22 mouse cellular contexts compared by ENCODE assay signal in the genomic region with DNA sequence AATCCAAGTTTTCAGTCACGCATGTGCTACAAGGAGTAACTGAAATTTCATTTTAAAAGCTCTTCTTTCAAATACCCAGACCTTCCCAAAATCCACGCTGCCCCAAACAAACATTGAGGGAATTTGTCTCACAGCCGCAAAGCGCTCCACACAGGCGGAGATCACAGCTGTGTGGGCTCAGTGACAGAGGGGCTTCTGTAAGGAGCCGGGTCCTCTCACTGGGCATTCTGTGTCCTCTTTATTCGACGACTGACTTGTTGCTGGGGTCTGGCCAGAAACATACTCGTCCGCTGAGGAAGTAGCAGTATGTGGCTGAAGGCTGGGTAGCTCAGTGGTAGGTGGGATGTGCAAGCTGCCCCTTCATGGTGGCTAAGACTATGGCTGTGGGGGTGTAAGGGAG.
DNase-seq lines count a peak whose midpoint lies in the region; ATAC-seq and TF ChIP-seq lines count a peak whose summit lies in the region.
"Had no signal": no experiment of that assay in that cellular context is flagged by ENCODE, and none has a peak within 500 bp of the region (broad histone marks: within the 10 kb centered on the region; RNA-seq: fewer than 3 reads in every experiment).

No protein-coding gene starts in this region.

- 61% methylated on average over 10 of the region's 10 CpGs for WGBS in embryonic facial prominence, embryonic 14.5 days
- 77% methylated on average over 10 of the region's 10 CpGs for WGBS in embryonic facial prominence, embryonic 10.5 days
- WGBS in hindbrain, postnatal 0 days, result 52% methylated on average over 10 of the region's 10 CpGs
- 78% methylated on average over 10 of the region's 10 CpGs for WGBS in hindbrain, embryonic 14.5 days
- 78% methylated on average over 10 of the region's 10 CpGs for whole genome bisulfite sequencing in midbrain, postnatal 0 days
- WGBS in midbrain, embryonic 14.5 days, result 84% methylated on average over 10 of the region's 10 CpGs

- no peak overlapping the region for H3K4me3 ChIP-seq in embryonic facial prominence, embryonic 14.5 days (ENCODE audit: low read depth, low read length)
- no peak overlapping the region for H3K4me3 ChIP-seq in embryonic facial prominence, embryonic 10.5 days
- H3K4me3 ChIP-seq in hindbrain, postnatal 0 days (ENCODE audit: low read length), result no peak overlapping the region
- no peak overlapping the region for H3K4me3 ChIP-seq in hindbrain, embryonic 14.5 days (replicated peaks; ENCODE audit: low read length)
- no peak overlapping the region for H3K4me3 ChIP-seq in midbrain, postnatal 0 days (ENCODE audit: low read depth, low read length)
- H3K4me3 ChIP-seq in midbrain, embryonic 14.5 days (replicated peaks; ENCODE audit: low read depth, low read length), result no peak overlapping the region
- H3K4me3 ChIP-seq: embryonic facial prominence, embryonic 13.5 days; forebrain, embryonic 13.5 days had no signal

- H3K4me1 ChIP-seq in embryonic facial prominence, embryonic 14.5 days (ENCODE audit: control insufficient read depth, insufficient read depth, low read length), result no peaks in the 10 kb centered on the region
- peaks cover 15% of the 10 kb centered on the region for H3K4me1 ChIP-seq in embryonic facial prominence, embryonic 10.5 days
- H3K4me1 ChIP-seq in hindbrain, postnatal 0 days (ENCODE audit: insufficient read depth, low read length), result no peaks in the 10 kb centered on the region
- H3K4me1 ChIP-seq in hindbrain, embryonic 14.5 days (replicated peaks; ENCODE audit: control insufficient read depth, insufficient read depth, low read length), result 0 out of 2 replicates have a peak, but pooled peaks cover 6% of the 10 kb centered on the region
- H3K4me1 ChIP-seq in midbrain, postnatal 0 days (ENCODE audit: insufficient read depth, low read length), result 0 out of 2 replicates have a peak, but pooled peaks cover 3% of the 10 kb centered on the region
- H3K4me1 ChIP-seq in midbrain, embryonic 14.5 days (ENCODE audit: control insufficient read depth, insufficient read depth, low read length), result peaks cover 7% of the 10 kb centered on the region; the same call in 1 of the 2 replicates

- H3K9me3 ChIP-seq in embryonic facial prominence, embryonic 14.5 days (ENCODE audit: control insufficient read depth, low read length), result no peaks in the 10 kb centered on the region
- no peaks in the 10 kb centered on the region for H3K9me3 ChIP-seq in embryonic facial prominence, embryonic 10.5 days
- H3K9me3 ChIP-seq in hindbrain, postnatal 0 days (ENCODE audit: low read length), result no peaks in the 10 kb centered on the region
- no peaks in the 10 kb centered on the region for H3K9me3 ChIP-seq in hindbrain, embryonic 14.5 days (ENCODE audit: control insufficient read depth, low read length)
- no peaks in the 10 kb centered on the region for H3K9me3 ChIP-seq in midbrain, postnatal 0 days (ENCODE audit: low read length)
- no peaks in the 10 kb centered on the region for H3K9me3 ChIP-seq in midbrain, embryonic 14.5 days (ENCODE audit: control insufficient read depth, low read length)
- H3K9me3 ChIP-seq: embryonic facial prominence, embryonic 13.5 days; forebrain, embryonic 13.5 days; G1E had no signal

- H3K27ac ChIP-seq in embryonic facial prominence, embryonic 14.5 days (replicated peaks; ENCODE audit: low read depth, low read length), result no peak overlapping the region
- no peak overlapping the region for H3K27ac ChIP-seq in embryonic facial prominence, embryonic 10.5 days (replicated peaks)
- H3K27ac ChIP-seq in hindbrain, postnatal 0 days, result no peak overlapping the region
- H3K27ac ChIP-seq in hindbrain, embryonic 14.5 days, result no peak overlapping the region
- H3K27ac ChIP-seq in midbrain, postnatal 0 days (ENCODE audit: low read depth, low read length), result no peak overlapping the region
- no peak overlapping the region for H3K27ac ChIP-seq in midbrain, embryonic 14.5 days (replicated peaks; ENCODE audit: low read depth, low read length)
- H3K27ac ChIP-seq: embryonic facial prominence, embryonic 13.5 days; forebrain, embryonic 13.5 days had no signal

- no peaks in the 10 kb centered on the region for H3K36me3 ChIP-seq in embryonic facial prominence, embryonic 14.5 days (ENCODE audit: control insufficient read depth, insufficient read depth, low read length)
- H3K36me3 ChIP-seq in embryonic facial prominence, embryonic 10.5 days (replicated peaks), result peaks cover 12% of the 10 kb centered on the region; the same call in 1 of the 2 replicates
- H3K36me3 ChIP-seq in hindbrain, postnatal 0 days (ENCODE audit: insufficient read depth, low read length), result no peaks in the 10 kb centered on the region
- no peaks in the 10 kb centered on the region for H3K36me3 ChIP-seq in hindbrain, embryonic 14.5 days (replicated peaks; ENCODE audit: control insufficient read depth, insufficient read depth)
- no peaks in the 10 kb centered on the region for H3K36me3 ChIP-seq in midbrain, postnatal 0 days (ENCODE audit: insufficient read depth, low read length)
- H3K36me3 ChIP-seq in midbrain, embryonic 14.5 days (ENCODE audit: control insufficient read depth, insufficient read depth, low read length), result no peaks in the 10 kb centered on the region
- H3K36me3 ChIP-seq: embryonic facial prominence, embryonic 13.5 days; G1E had no signal

- H3K27me3 ChIP-seq in embryonic facial prominence, embryonic 14.5 days (replicated peaks; ENCODE audit: control insufficient read depth, insufficient read depth, low read length), result no peaks in the 10 kb centered on the region
- H3K27me3 ChIP-seq in embryonic facial prominence, embryonic 10.5 days (replicated peaks; ENCODE audit: low read depth, poor library complexity, severe bottlenecking), result peaks cover 3% of the 10 kb centered on the region; the same call in 1 of the 2 replicates
- H3K27me3 ChIP-seq in hindbrain, postnatal 0 days (ENCODE audit: insufficient read depth, low read length), result no peaks in the 10 kb centered on the region
- no peaks in the 10 kb centered on the region for H3K27me3 ChIP-seq in hindbrain, embryonic 14.5 days (ENCODE audit: control insufficient read depth, insufficient read depth, low read length)
- H3K27me3 ChIP-seq in midbrain, postnatal 0 days (ENCODE audit: insufficient read depth, low read length), result no peaks in the 10 kb centered on the region
- no peaks in the 10 kb centered on the region for H3K27me3 ChIP-seq in midbrain, embryonic 14.5 days (ENCODE audit: control insufficient read depth, insufficient read depth, low read length)
- H3K27me3 ChIP-seq: CH12.LX; embryonic facial prominence, embryonic 13.5 days; forebrain, embryonic 13.5 days had no signal

- peak; percentile 54 for DNase-seq in embryonic facial prominence, embryonic 14.5 days (ENCODE audit: low spot score)
- DNase-seq in embryonic facial prominence, embryonic 10.5 days (ENCODE audit: low spot score), result no peak
- DNase-seq in hindbrain, postnatal 0 days (ENCODE audit: low spot score), result peak; percentile 56
- no peak for DNase-seq in hindbrain, embryonic 14.5 days (ENCODE audit: low spot score)
- peak; percentile 56 for DNase-seq in midbrain, postnatal 0 days (ENCODE audit: low spot score)
- no peak for DNase-seq in midbrain, embryonic 14.5 days
- DNase-seq in cerebellum, adult 11-12 months, result no peak
- DNase-seq: adrenal gland, adult 8-10 months; adrenal gland, postnatal 14 days; adrenal gland, postnatal 36 days; B cell, adult 2 months; cerebellum, adult 11 months; cerebellum, adult 2 months; cerebellum, adult 9-10 months; cerebellum, postnatal 25 days had no signal

- no peak overlapping the region for H3K9ac ChIP-seq in embryonic facial prominence, embryonic 14.5 days (ENCODE audit: low read depth, low read length)
- H3K9ac ChIP-seq in hindbrain, postnatal 0 days (replicated peaks; ENCODE audit: low read length), result no peak overlapping the region
- no peak overlapping the region for H3K9ac ChIP-seq in hindbrain, embryonic 14.5 days
- H3K9ac ChIP-seq in midbrain, postnatal 0 days (replicated peaks; ENCODE audit: low read length, poor library complexity, severe bottlenecking), result no peak overlapping the region
- no peak overlapping the region for H3K9ac ChIP-seq in midbrain, embryonic 14.5 days (replicated peaks; ENCODE audit: low read length)
- H3K9ac ChIP-seq: embryonic facial prominence, embryonic 13.5 days; forebrain, embryonic 13.5 days had no signal

- ATAC-seq in embryonic facial prominence, embryonic 14.5 days (ENCODE audit: low read depth), result no peak
- ATAC-seq in hindbrain, postnatal 0 days, result peak; percentile 57; the same call in 1 of the 2 replicates
- ATAC-seq in hindbrain, embryonic 14.5 days (ENCODE audit: low FRiP score), result no peak
- ATAC-seq in midbrain, postnatal 0 days (ENCODE audit: low FRiP score), result peak; percentile 44; the same call in 1 of the 2 replicates
- no peak for ATAC-seq in midbrain, embryonic 14.5 days (ENCODE audit: low FRiP score, low TSS enrichment)
- ATAC-seq: activated CD4-positive, CD25-positive, alpha-beta regulatory T cell, adult 4 months; CD4-positive, CD25-positive, alpha-beta regulatory T cell, adult 4 months; Patski had no signal

- H3K4me2 ChIP-seq in embryonic facial prominence, embryonic 14.5 days (ENCODE audit: low read depth, low read length), result no peak overlapping the region
- H3K4me2 ChIP-seq in hindbrain, postnatal 0 days (ENCODE audit: low read depth, low read length), result no peak overlapping the region
- no peak overlapping the region for H3K4me2 ChIP-seq in hindbrain, embryonic 14.5 days (replicated peaks)
- no peak overlapping the region for H3K4me2 ChIP-seq in midbrain, postnatal 0 days (ENCODE audit: low read depth, low read length, poor library complexity, severe bottlenecking)
- no peak overlapping the region for H3K4me2 ChIP-seq in midbrain, embryonic 14.5 days (ENCODE audit: low read length)
- H3K4me2 ChIP-seq: embryonic facial prominence, embryonic 13.5 days; forebrain, embryonic 13.5 days had no signal

- TF ChIP-seq CTCF in hindbrain, postnatal 0 days (IDR thresholded peaks at IDR 0.05; ENCODE audit: low read depth), result no peak
- no peak for TF ChIP-seq CTCF in midbrain, postnatal 0 days (IDR thresholded peaks at IDR 0.05)

Comparison
In these comparisons a context has a peak if more than half of its experiments do, and no peak if none do; other contexts are left out.
1. ATAC-seq: peak in hindbrain, postnatal 0 days (single experiment) and midbrain, postnatal 0 days (single experiment); none in embryonic facial prominence, embryonic 14.5 days (single experiment), hindbrain, embryonic 14.5 days (single experiment) and midbrain, embryonic 14.5 days (single experiment).
2. DNase-seq: peak in embryonic facial prominence, embryonic 14.5 days (single experiment), hindbrain, postnatal 0 days (single experiment) and midbrain, postnatal 0 days (single experiment); none in embryonic facial prominence, embryonic 10.5 days (single experiment), hindbrain, embryonic 14.5 days (single experiment), midbrain, embryonic 14.5 days (single experiment) and cerebellum, adult 11-12 months (single experiment).